Mouse (Mus musculus) CH12.LX (cell line): ENCODE measurements around the gene Nup210l.

Experiments used
- BHLHE40 ChIP-seq: IDR thresholded peaks from 2 replicates; pipeline ENCODE4 v1.6.1; 2011; ENCODE audit warnings: mild to moderate bottlenecking, low read depth, low read length, improper control_type of control experiment
- CTCF ChIP-seq, 2 experiments: IDR thresholded peaks in 1 of 2; conservative IDR thresholded peaks in 1 of 2; 2 replicates each; pipeline ENCODE4 v1.5.1; 2011 to 2012; ENCODE audit warnings: low read depth in 2 of 2, low read length in 2 of 2, improper control_type of control experiment in 1 of 2, inconsistent platforms in 1 of 2, mild to moderate bottlenecking in 1 of 2, moderate library complexity in 1 of 2
- IRF4 ChIP-seq: IDR thresholded peaks from 2 replicates; pipeline ENCODE4 v1.6.1; 2014; ENCODE audit warnings: low read depth, mild to moderate bottlenecking, inconsistent platforms, low read length, improper control_type of control experiment
- MAZ ChIP-seq: IDR thresholded peaks from 2 replicates; pipeline ENCODE4 v1.6.1; 2012; ENCODE audit warnings: low read depth, mild to moderate bottlenecking, inconsistent platforms, low read length, improper control_type of control experiment, moderate library complexity
- POLR2A ChIP-seq: IDR thresholded peaks from 2 replicates; pipeline ENCODE4 v1.6.1; 2011; ENCODE audit warnings: low read depth, mild to moderate bottlenecking, improper control_type of control experiment, low read length
- SIN3A ChIP-seq: IDR thresholded peaks from 2 replicates; pipeline ENCODE4 v1.6.1; 2012; ENCODE audit warnings: low read length, improper control_type of control experiment, inconsistent platforms
- USF1 ChIP-seq: IDR thresholded peaks from 2 replicates; pipeline ENCODE4 v1.6.1; 2014; ENCODE audit warnings: low read depth, mild to moderate bottlenecking, inconsistent platforms, low read length, improper control_type of control experiment

GRCm38 (mm10) chr3:90151086-90151740 lies 47.3 kb downstream of the Nup210l start:
- TF ChIP-seq SIN3A (no peak), USF1 (no peak), MAZ (no peak), IRF4 (no peak), POLR2A (no peak), BHLHE40 (no peak), CTCF (conservative IDR thresholded peaks at IDR 0.05 in 1 of 2, IDR thresholded peaks at IDR 0.05 in 1 of 2; ENCODE audit: low read depth in 2 of 2, low read length in 2 of 2) (no peak)
